Mouse (Mus musculus) right cerebral cortex, postnatal 25 days (tissue): ENCODE data around the gene Tmem263.

Source experiments
- DNase-seq: peaks from one replicate; pipeline ENCODE4 v3.0.0; 2022

Tmem263 gene

DNA sequence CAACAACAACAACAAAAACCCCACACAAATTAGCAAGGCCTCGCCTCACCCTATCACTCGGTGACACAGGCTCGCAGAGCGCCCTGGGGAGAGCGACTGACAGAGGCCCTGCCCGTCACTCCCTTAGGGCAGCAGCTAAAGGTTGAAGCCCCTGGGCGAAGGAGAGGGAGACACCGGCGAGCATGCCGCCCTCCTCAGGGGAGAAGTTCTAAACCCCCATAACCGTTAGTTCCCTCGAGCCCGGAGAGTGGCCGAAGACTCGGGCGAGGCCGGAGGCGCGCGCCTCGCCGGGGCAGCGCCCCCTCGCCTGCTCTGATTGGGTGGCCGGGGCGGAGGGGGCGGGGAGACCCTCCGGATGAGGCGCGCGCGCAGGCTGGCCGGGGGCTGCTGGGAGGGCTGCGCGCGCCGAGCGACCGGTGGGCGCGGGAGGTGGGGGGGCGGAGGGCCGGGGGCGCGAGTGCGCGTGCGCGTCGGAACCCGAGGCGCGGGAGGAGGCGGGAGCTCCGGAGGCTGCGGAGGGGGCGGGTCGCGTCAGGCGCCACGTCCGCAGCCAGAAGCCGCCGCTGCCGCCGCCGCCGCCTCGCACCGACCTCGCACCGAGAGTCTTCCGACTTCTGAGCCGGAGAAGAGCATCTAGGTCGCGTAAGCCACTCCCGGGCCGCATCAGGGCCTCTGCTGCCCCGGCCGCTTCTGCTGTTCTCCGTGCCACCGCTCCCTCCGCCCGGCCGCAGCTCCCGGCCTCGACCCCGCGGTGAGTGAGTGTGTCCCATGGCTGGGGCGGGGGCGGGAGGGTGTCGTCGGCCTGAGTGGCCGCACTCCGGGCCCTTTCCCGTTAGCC is at the start of gene Tmem263, which contains the start of gene Fhl4:
TSS of gene Tmem263 (plus strand) at position 381 of the 838 bp plus-strand sequence.
TSS of gene Fhl4 (minus strand) at position 249 of the 838 bp plus-strand sequence.
- DNase-seq = peak; percentile 78

DNA sequence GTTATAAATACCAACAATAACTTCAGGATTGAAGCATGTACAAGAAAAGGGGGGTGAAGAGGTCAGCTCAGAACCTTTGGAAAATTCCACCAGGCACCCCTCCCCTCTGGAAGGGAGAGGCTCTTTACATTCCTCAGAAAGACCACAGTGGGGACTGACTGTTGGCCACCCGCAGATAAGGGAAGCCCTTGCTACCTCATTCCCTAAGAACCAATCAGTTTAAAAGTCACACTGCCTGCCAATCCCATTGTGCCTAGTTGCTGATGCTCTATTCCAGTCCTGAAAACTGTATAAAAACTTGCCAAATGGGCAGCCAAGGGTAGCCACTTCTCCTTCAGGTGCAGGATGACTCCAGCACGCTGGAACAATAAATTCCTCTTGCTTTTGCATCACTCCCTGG is 47.6 kb upstream of the Tmem263 start:
- no peak for DNase-seq

DNA sequence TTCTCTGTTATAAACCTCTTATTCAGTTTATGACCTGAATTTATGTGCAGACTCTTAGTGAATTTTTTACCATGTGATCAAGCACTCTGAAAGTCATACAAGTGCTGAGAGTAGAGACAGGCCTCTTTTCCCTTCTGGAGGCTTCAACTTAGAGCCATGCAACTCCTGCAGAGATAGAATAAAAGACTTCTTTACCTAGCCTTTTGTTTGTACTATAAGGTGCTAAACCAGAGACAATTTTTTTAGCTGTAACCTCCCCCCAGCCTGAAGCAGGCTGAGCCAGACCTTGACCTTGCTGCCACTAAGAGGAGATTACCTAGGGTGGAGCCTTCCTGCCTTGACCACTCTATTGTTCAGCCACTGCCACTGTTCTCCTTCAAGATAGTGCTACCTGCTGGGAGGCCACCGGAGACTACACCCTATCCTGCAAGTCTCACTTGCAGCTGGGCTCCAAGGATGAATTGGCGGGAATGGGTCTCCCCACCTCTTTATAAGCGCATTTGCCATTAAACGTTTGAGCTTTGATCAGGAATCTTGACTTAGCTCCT is 30.7 kb upstream of the Tmem263 start:
- DNase-seq = no peak

GRCm38 (mm10) chr10:85101841-85102240 is 586 bp upstream of the Tmem263 start:
- DNase-seq = no peak

- peak; percentile 15 for DNase-seq
Observed at GRCm38 (mm10) chr10:85103085-85103885, 858 bp downstream of the Tmem263 start.

GRCm38 (mm10) chr10:85114409-85114808 is 12.0 kb downstream of the Tmem263 start:
- no peak for DNase-seq

GRCm38 (mm10) chr10:85125184-85125583 is 22.8 kb downstream of the Tmem263 start:
- no peak for DNase-seq

DNA sequence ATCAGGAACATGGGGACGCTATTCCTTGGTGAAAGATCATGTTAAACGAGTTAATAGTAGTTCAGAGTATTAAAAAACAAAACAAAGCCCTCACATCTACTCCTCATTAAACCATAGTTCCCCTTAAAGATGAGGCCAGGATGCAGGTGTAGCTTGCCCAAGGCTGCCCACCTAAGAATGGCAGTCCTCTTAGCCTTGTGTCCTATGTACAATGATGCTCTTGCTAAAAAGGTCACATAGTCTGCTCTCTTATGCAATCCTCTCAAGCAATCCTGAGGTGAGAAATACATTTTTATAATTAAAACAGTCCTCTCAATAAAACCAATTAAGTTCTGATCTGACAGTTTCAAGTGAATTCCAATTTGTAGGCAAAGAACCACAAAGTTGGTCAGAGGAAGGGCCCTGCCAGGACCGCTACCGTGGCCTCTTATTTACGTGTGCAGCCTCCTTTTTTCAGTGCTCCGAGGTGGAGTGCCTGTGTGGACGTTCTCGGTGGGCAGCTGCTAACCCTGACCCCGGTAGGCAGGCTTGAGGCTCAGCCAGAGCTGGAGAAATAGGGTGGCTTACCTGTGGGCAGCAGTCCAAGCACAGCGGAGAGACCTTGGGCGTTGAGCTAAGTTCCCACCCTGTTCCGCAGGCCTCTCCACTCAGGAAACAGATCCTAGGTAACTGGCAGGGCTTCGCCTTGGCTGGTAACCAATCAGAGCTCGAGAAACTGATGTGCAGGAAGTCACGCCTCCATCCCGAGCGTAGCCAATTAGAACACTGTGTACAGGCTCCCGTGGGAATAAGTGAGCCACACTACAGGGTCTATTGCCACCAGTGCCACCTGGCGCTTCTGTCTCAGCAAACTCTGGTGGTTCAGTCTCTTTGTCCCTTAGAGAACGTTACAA is 25.2 kb downstream of the Tmem263 start, which contains the start of gene Mterf2:
TSS of gene Mterf2 (minus strand) at position 633 of the 893 bp plus-strand sequence.
- DNase-seq = peak; percentile 92

GRCm38 (mm10) chr10:85128453-85128852 is 26.0 kb downstream of the Tmem263 start:
- no peak for DNase-seq

DNA sequence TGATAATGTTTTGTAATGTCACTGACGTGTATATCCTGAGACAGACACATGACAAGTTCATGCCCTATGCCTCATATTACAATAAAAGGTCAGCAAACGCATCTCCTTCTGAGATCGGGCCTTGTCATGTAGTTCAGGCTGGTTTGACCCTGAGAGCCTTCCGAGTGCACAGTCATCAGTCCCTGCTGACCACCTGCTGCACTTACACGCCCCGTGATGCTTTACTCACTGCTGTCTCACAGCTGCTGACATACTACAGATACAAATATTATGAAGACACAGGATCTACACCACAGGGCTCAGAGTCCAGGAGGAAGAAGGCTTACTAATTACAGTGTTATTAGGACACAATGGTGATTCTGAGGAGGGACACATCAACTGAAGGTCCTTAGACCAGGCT is 34.1 kb downstream of the Tmem263 start:
- no peak for DNase-seq

GRCm38 (mm10) chr10:85141465-85141864 is 39.0 kb downstream of the Tmem263 start:
- no peak for DNase-seq

- DNase-seq = no peak
Observed at GRCm38 (mm10) chr10:85146282-85146681, 43.9 kb downstream of the Tmem263 start.

DNA sequence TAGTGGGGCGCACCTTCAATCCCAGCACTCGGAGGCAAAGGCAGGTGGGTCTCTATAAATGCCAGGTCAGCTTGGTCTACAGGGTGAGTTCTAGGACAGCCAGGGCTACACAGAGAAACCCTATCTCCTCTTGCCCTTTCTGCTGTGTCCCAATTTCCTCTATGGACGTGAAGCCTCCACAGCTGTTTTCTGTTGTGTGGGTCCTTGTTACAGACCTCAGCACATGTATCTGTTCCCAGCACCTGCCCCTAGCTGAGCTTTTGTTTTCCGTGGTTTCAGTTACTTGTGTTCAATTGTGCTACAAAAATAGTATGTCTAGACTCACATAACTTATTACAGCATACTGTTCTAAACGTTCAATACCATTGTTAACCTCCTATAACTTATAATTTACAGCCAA is 46.8 kb downstream of the Tmem263 start:
- DNase-seq = no peak

- peak; percentile 33 for DNase-seq
Observed at GRCm38 (mm10) chr10:85154195-85154594, 51.8 kb downstream of the Tmem263 start.

GRCm38 (mm10) chr10:85157451-85157850 is 55.0 kb downstream of the Tmem263 start:
- DNase-seq = no peak

DNA sequence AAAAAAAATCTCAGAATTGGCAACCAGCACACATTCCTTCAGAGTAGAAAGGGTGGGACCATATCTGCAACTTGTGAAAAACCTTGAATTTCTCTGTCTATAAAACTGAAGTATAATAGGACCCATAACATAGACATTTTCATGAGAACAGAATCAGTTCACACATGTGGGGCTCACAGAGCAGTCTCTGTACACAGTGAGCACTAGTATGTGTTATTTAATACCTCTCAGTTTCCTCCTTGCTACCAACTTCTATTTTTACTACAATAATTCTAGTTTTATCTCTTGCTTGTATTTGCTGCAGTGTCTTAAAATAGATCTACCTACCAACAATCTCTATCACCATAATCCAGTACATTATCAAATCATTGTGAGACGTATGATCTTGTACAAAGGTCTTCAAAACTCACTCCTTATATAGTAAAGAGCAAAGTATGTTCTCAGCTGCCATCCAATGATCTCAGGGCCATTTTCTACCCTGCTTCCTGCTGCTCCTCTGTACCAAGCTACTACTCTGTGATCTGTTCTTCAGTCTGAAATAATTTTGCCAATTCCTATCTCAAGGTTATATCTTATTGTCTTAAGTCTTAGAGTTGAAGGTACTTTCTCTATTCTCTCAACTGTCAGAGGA is 57.7 kb downstream of the Tmem263 start:
- no peak for DNase-seq

GRCm38 (mm10) chr10:85161745-85162351 is 59.4 kb downstream of the Tmem263 start:
- no peak for DNase-seq

DNA sequence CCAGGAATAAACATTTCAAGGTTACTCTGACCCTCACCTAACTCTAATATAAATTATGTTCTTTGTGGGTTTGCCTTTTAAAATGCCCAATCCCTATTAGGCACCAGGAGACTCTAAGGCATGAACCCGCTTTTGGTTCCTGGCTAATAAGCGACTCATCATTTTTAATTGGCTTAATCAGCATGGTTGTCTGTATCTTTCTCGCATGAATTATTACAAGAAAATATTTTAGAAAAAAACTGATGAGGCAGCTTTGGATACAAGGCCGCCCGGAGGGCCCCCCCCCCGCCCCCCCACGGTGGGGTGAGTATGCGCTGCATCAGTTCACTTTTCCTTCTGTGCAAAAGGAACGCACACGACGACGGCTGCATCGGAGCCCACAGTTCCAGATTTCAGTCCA is 62.4 kb downstream of the Tmem263 start:
- DNase-seq = no peak

DNA sequence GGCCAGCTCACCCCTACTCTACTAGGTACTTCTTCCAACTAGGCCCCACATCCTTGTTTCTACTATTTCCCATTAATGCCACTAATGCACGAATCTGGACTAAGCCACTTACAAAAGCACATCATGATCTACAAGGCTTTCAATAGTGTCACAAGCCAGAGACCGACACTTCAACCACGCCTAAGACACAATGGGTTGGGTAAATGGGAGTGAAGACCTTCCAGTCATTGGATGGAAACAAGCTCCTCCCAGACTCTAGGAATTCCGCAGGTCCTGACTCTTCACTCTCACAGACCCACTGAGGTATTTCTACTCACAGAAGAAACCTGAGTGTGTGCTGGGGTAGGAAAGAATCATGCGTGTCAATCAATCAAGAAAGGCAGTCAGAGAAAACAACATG is 62.9 kb downstream of the Tmem263 start:
- DNase-seq = no peak
